Mouse (Mus musculus) liver, adult 2 months (tissue): ENCODE measurements around the gene Gm17622.

ENCODE experiments used
- CTCF ChIP-seq: fragments of 200-500 bp; IDR thresholded peaks from 2 replicates; pipeline ENCODE4 v1.5.1; 2011; ENCODE audit warnings: low read depth, low read length, control low read depth
- POLR2A ChIP-seq: fragments of 200-500 bp; IDR thresholded peaks from 2 replicates; pipeline ENCODE4 v1.6.1; 2011; ENCODE audit warnings: low read length, control low read depth; ENCODE audit not compliant: insufficient read depth; ENCODE audit errors: extremely low read depth

GRCm38 (mm10) chr13:96496630-96497029 lies 6.1 kb downstream of the Gm17622 start:
- no peak for TF ChIP-seq CTCF
- no peak for TF ChIP-seq POLR2A
